Mouse (Mus musculus) stomach, postnatal 0 days (tissue): ENCODE measurements around the gene Yod1. TPM values are rescaled to one million over a fixed set of nuclear protein-coding genes. Genes with fewer than 3 reads are reported as not detected.

Experiments
- ATAC-seq: fragments of 200-750 bp; cut with Nextera tagmentation; 2 replicates; pipeline ENCODE4 v1.8.0; 2017; ENCODE audit not compliant: low FRiP score, low TSS enrichment
- DNase-seq: peaks from one replicate; pipeline ENCODE4 v3.0.0-alpha.2; 2016; ENCODE audit warnings: low spot score
- H3K27ac ChIP-seq: fragments of 300-500 bp; sonication (generic); replicated peaks from 2 replicates; pipeline ENCODE4 v1.5.1; 2014; ENCODE audit warnings: mild to moderate bottlenecking, control low read depth
- H3K27me3 ChIP-seq: fragments of 300-500 bp; sonication (generic); 2 replicates; pipeline ENCODE4 v1.6.1; 2014; ENCODE audit warnings: low read length; ENCODE audit not compliant: control insufficient read depth, insufficient read depth
- H3K36me3 ChIP-seq: fragments of 300-500 bp; sonication (generic); 2 replicates; pipeline ENCODE4 v1.6.1; 2014; ENCODE audit warnings: low read length, mixed read lengths; ENCODE audit not compliant: control insufficient read depth, insufficient read depth
- H3K4me1 ChIP-seq: fragments of 300-500 bp; sonication (generic); replicated peaks from 2 replicates; pipeline ENCODE4 v1.6.1; 2014; ENCODE audit warnings: antibody characterized with exemption; ENCODE audit not compliant: control insufficient read depth, insufficient read depth
- H3K4me2 ChIP-seq: fragments of 300-500 bp; sonication (generic); replicated peaks from 2 replicates; pipeline ENCODE4 v1.6.1; 2014; ENCODE audit warnings: low read depth, mild to moderate bottlenecking, control low read depth, moderate library complexity
- H3K4me3 ChIP-seq: fragments of 300-500 bp; sonication (generic); 2 replicates; pipeline ENCODE4 v1.5.1; 2014; ENCODE audit warnings: low read depth, low read length, control low read depth
- H3K9ac ChIP-seq: fragments of 300-500 bp; sonication (generic); 2 replicates; pipeline ENCODE4 v1.6.1; 2014; ENCODE audit warnings: mild to moderate bottlenecking, low read length, control low read depth, mixed read lengths
- H3K9me3 ChIP-seq: fragments of 300-500 bp; sonication (generic); 2 replicates; pipeline ENCODE4 v1.6.1; 2016; ENCODE audit warnings: low read length; ENCODE audit not compliant: control insufficient read depth
- CTCF ChIP-seq: IDR thresholded peaks from 2 replicates; pipeline ENCODE4 v1.5.1; 2016; ENCODE audit warnings: antibody characterized with exemption, low read depth, mild to moderate bottlenecking, moderate library complexity
- EP300 ChIP-seq: optimal IDR thresholded peaks from 2 replicates; pipeline ENCODE3; 2016; ENCODE audit warnings: antibody characterized with exemption
- WGBS: fragments of 180-500 bp; shearing (Covaris S2); extraction: QIAGEN DNeasy Blood & Tissue Kit; methylation state at CpG from one replicate; pipeline ENCODE4 v1.1.7; 2014; 5-methylcytosine and 5-hydroxymethylcytosine counted together
- polyA plus RNA-seq: library from polyadenylated mRNA; unstranded; fragments of >200 nt; fragmentation: Nextera tagmentation; extraction: Ambion mirVana; gene quantifications from 2 replicates; pipeline ENCODE4 v1.2.1, GENCODE M21; 2015

Gene Yod1
- polyA plus RNA-seq, 1 experiment from 2014 or later = 24.2 TPM

- Histone ChIP-seq H3K27me3 (no peaks in the 10 kb centered on the region), H3K4me2 (no peak overlapping the region), H3K4me1 (no peaks in the 10 kb centered on the region), H3K36me3 (no peaks in the 10 kb centered on the region), H3K4me3 (no peak overlapping the region), H3K9ac (no peak overlapping the region), H3K9me3 (no peaks in the 10 kb centered on the region), H3K27ac (no peak overlapping the region)
- TF ChIP-seq CTCF (no peak), EP300 (no peak)
- 91% methylated on average over 3 of the region's 3 CpGs for WGBS
- DNase-seq (no peak), ATAC-seq (no peak)
Measured at GRCm38 (mm10) chr1:130728708-130729107, 11.6 kb downstream of the Yod1 start.

DNA sequence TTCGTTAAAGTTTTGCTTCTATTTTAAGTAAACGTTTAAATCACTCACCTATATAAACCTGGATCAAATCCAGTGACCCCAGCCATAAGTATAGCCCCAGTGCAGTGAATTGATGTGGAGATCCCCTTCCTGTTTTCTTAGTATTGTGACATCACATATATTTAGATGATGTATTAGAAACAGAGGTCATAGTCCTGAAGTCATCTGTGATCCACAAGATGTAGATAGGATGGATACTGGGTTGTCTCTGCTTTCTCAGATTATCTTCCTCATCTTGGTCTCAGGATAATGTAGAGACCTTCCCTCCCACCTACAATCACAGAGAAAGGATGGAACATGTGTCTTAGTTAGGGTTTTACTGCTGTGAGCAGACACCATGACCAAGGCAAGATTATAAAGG lies 12.0 kb downstream of the Yod1 start, which contains the start of gene Pfkfb2:
Gene Pfkfb2, minus strand, starts transcription at position 101 of the 400 bp plus-strand sequence.
- no peak within 1 kb of the TSS for H3K27ac ChIP-seq
- DNase-seq (no peak), ATAC-seq (no peak)
- TF ChIP-seq EP300 = no peak
- TF ChIP-seq CTCF = no peak
- H3K4me1 ChIP-seq = no peaks in the 10 kb centered on the region
- H3K9me3 ChIP-seq = no peaks in the 10 kb centered on the region
- WGBS = 69% methylated on average over 2 of the region's 2 CpGs
- H3K27me3 ChIP-seq = no peaks in the 10 kb centered on the region
- H3K4me2 ChIP-seq = no peak within 1 kb of the TSS
- no peak within 1 kb of the TSS for H3K9ac ChIP-seq
- no peak within 1 kb of the TSS for H3K4me3 ChIP-seq
- no peaks in the 10 kb centered on the region for H3K36me3 ChIP-seq

DNA sequence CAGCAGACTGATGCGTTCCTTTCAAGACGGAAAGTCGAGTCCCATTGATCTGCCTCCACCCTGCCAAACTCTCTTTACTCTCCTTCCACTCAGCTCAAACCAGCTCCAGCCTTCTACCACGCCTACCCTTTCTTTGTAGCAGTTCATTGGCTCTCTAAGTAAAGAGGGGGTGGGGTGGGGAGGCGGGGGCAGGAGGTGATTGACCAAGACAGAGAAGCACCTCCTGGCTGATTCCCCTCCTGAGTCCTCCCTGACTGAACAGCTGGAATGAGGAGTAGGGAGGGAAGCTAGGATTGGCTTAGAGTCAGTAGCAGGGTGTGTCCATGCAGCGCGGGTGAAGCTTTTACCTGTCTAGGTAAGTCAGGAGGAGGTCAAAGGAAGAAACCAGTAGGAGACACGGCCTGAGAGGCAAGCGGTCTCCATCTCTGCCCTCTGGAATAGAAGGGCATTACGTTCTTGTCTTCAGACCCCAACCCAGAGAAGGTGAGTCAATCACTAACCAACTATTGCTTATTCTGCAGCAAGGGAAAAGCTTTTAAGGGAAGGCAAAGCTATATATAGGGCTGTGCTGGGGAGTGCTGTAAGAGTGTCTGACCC lies 14.7 kb downstream of the Yod1 start, which contains the start of gene AA986860:
Gene AA986860, plus strand, starts transcription at position 236 of the 597 bp plus-strand sequence.
- H3K36me3 ChIP-seq = no peaks in the 10 kb centered on the region
- H3K4me2 ChIP-seq = peak within 1 kb of the TSS; percentile 49
- H3K4me1 ChIP-seq = no peaks in the 10 kb centered on the region
- H3K27ac ChIP-seq = peak within 1 kb of the TSS; percentile 93
- TF ChIP-seq EP300 = no peak
- TF ChIP-seq CTCF = no peak
- ATAC-seq (peak; percentile 83), DNase-seq (peak; percentile 89)
- WGBS = 7% methylated on average over 10 of the region's 10 CpGs
- no peaks in the 10 kb centered on the region for H3K27me3 ChIP-seq
- H3K4me3 ChIP-seq = peak within 1 kb of the TSS; percentile 27
- no peak within 1 kb of the TSS for H3K9ac ChIP-seq
- no peaks in the 10 kb centered on the region for H3K9me3 ChIP-seq

- H3K27ac ChIP-seq = peak overlapping the region; percentile 93
- ATAC-seq = peak; percentile 38
- no peaks in the 10 kb centered on the region for H3K27me3 ChIP-seq
- no peaks in the 10 kb centered on the region for H3K9me3 ChIP-seq
- H3K4me3 ChIP-seq = peak overlapping the region; percentile 27
- peak; percentile 36 for DNase-seq
- peak overlapping the region; percentile 43; the same call in 1 of the 2 replicates for H3K9ac ChIP-seq
- H3K4me1 ChIP-seq = no peaks in the 10 kb centered on the region
- TF ChIP-seq EP300 = no peak
- no peak for TF ChIP-seq CTCF
- peak overlapping the region; percentile 49 for H3K4me2 ChIP-seq
- H3K36me3 ChIP-seq = no peaks in the 10 kb centered on the region
- WGBS = 57% methylated on average over 13 of the region's 13 CpGs
Measured at GRCm38 (mm10) chr1:130732706-130733658, 15.9 kb downstream of the Yod1 start.

DNA sequence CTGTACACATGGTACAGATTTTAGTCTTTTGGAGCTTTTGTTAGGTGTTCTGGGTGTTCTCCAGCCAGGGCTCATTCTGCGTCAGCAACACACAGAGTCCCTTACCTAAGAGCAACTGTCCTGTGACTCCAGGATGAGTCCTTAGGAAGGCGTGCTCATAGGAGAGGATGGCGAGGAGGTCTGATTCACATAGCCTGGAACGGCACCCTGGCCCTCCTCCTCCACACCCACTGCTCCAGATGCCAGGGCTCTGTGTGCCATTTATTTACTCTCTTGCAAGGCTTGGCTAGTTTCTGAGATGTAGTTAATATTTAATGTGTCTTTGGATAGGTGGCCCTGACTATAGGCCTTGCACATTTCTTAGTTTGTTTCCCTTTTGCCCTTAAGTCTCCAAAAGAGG lies 16.5 kb downstream of the Yod1 start:
- no peaks in the 10 kb centered on the region for H3K36me3 ChIP-seq
- H3K4me2 ChIP-seq = peak overlapping the region; percentile 49
- H3K27me3 ChIP-seq = no peaks in the 10 kb centered on the region
- TF ChIP-seq CTCF (no peak), EP300 (no peak)
- H3K27ac ChIP-seq = peak overlapping the region; percentile 93
- no peaks in the 10 kb centered on the region for H3K4me1 ChIP-seq
- no peaks in the 10 kb centered on the region for H3K9me3 ChIP-seq
- no peak overlapping the region for H3K9ac ChIP-seq
- H3K4me3 ChIP-seq = peak overlapping the region; percentile 27
- WGBS = 57% methylated on average over 4 of the region's 4 CpGs
- peak; percentile 82 for DNase-seq
- ATAC-seq = peak; percentile 84

GRCm38 (mm10) chr1:130734452-130734851 lies 17.3 kb downstream of the Yod1 start:
- H3K4me3 ChIP-seq = peak overlapping the region; percentile 27
- 31% methylated on average over 5 of the region's 5 CpGs for WGBS
- DNase-seq = peak; percentile 26

More at GRCm38 (mm10) chr1:130734452-130734851, 17.3 kb downstream of the Yod1 start:
- H3K4me2 ChIP-seq = peak overlapping the region; percentile 46
- 0 out of 2 replicates have a peak overlapping the region, but pooled peaks have one; percentile 23 for H3K9ac ChIP-seq
- ATAC-seq = no peak
- H3K27me3 ChIP-seq = no peaks in the 10 kb centered on the region
- no peak for TF ChIP-seq CTCF
- peak; percentile 52 for TF ChIP-seq EP300
- no peaks in the 10 kb centered on the region for H3K36me3 ChIP-seq
- H3K4me1 ChIP-seq = no peaks in the 10 kb centered on the region
- H3K27ac ChIP-seq = peak overlapping the region; percentile 93
- no peaks in the 10 kb centered on the region for H3K9me3 ChIP-seq
